Mouse (Mus musculus): Measurements from ENCODE around the gene Gcnt2.
A peak's percentile ranks its signal among the peaks of the same experiment; 100 is the strongest.
"Not testable (repeated sequence)": the region's sequence is repeated elsewhere in the genome, so short reads cannot be mapped to it uniquely, and the experiment has no call there.

Gcnt2 gene

GRCm38 (mm10) chr13:40931871-40932270 is 72.3 kb downstream of the Gcnt2 start:
- DNase-seq (ENCODE audit: low read depth, low spot score); H3K27me3 ChIP-seq (ENCODE audit: control insufficient read depth, insufficient read depth, low read length, poor library complexity, severe bottlenecking); H3K36me3 ChIP-seq (ENCODE audit: control insufficient read depth, insufficient read depth, low read length, poor library complexity, severe bottlenecking): not testable (repeated sequence)

- H3K36me3 ChIP-seq (ENCODE audit: control insufficient read depth, insufficient read depth, low read length, poor library complexity, severe bottlenecking): no peaks in the 10 kb centered on the region
- no peaks in the 10 kb centered on the region for H3K27me3 ChIP-seq (ENCODE audit: control insufficient read depth, insufficient read depth, low read length, poor library complexity, severe bottlenecking)
- DNase-seq (ENCODE audit: low read depth, low spot score): no peak
Measured at GRCm38 (mm10) chr13:40932573-40932972, 73.0 kb downstream of the Gcnt2 start.

- DNase-seq (ENCODE audit: low read depth, low spot score): no peak
- no peaks in the 10 kb centered on the region for H3K36me3 ChIP-seq (ENCODE audit: control insufficient read depth, insufficient read depth, low read length, poor library complexity, severe bottlenecking)
Measured at GRCm38 (mm10) chr13:40934341-40934740, 74.8 kb downstream of the Gcnt2 start.

GRCm38 (mm10) chr13:40937586-40937985 is 78.0 kb downstream of the Gcnt2 start:
- Histone ChIP-seq H3K27me3 (ENCODE audit: control insufficient read depth, insufficient read depth, low read length, poor library complexity, severe bottlenecking) (no peaks in the 10 kb centered on the region), H3K36me3 (ENCODE audit: control insufficient read depth, insufficient read depth, low read length, poor library complexity, severe bottlenecking) (no peaks in the 10 kb centered on the region)
- no peak for DNase-seq (ENCODE audit: low read depth, low spot score)

More at GRCm38 (mm10) chr13:40934341-40934740, 74.8 kb downstream of the Gcnt2 start:
- no peaks in the 10 kb centered on the region for H3K27me3 ChIP-seq (ENCODE audit: control insufficient read depth, insufficient read depth, low read length, poor library complexity, severe bottlenecking)

- Histone ChIP-seq H3K27me3 (ENCODE audit: control insufficient read depth, insufficient read depth, low read length, poor library complexity, severe bottlenecking) (no peaks in the 10 kb centered on the region), H3K36me3 (ENCODE audit: control insufficient read depth, insufficient read depth, low read length, poor library complexity, severe bottlenecking) (no peaks in the 10 kb centered on the region)
- no peak for DNase-seq (ENCODE audit: low read depth, low spot score)
Measured at GRCm38 (mm10) chr13:40938485-40939357, 79.2 kb downstream of the Gcnt2 start.

- H3K27me3 ChIP-seq (ENCODE audit: control insufficient read depth, insufficient read depth, low read length, poor library complexity, severe bottlenecking): no peaks in the 10 kb centered on the region
- no peaks in the 10 kb centered on the region for H3K36me3 ChIP-seq (ENCODE audit: control insufficient read depth, insufficient read depth, low read length, poor library complexity, severe bottlenecking)
- no peak for DNase-seq (ENCODE audit: low read depth, low spot score)
Measured at GRCm38 (mm10) chr13:40943066-40943465, 83.5 kb downstream of the Gcnt2 start.

GRCm38 (mm10) chr13:40943936-40944335 is 84.4 kb downstream of the Gcnt2 start:
- no peak for DNase-seq (ENCODE audit: low read depth, low spot score)
- no peaks in the 10 kb centered on the region for H3K27me3 ChIP-seq (ENCODE audit: control insufficient read depth, insufficient read depth, low read length, poor library complexity, severe bottlenecking)
- no peaks in the 10 kb centered on the region for H3K36me3 ChIP-seq (ENCODE audit: control insufficient read depth, insufficient read depth, low read length, poor library complexity, severe bottlenecking)

GRCm38 (mm10) chr13:40944346-40944745 is 84.8 kb downstream of the Gcnt2 start:
- no peaks in the 10 kb centered on the region for H3K27me3 ChIP-seq (ENCODE audit: control insufficient read depth, insufficient read depth, low read length, poor library complexity, severe bottlenecking)
- DNase-seq (ENCODE audit: low read depth, low spot score): no peak
- H3K36me3 ChIP-seq (ENCODE audit: control insufficient read depth, insufficient read depth, low read length, poor library complexity, severe bottlenecking): no peaks in the 10 kb centered on the region

- no peak for DNase-seq (ENCODE audit: low read depth, low spot score)
- Histone ChIP-seq H3K27me3 (ENCODE audit: control insufficient read depth, insufficient read depth, low read length, poor library complexity, severe bottlenecking) (no peaks in the 10 kb centered on the region), H3K36me3 (ENCODE audit: control insufficient read depth, insufficient read depth, low read length, poor library complexity, severe bottlenecking) (no peaks in the 10 kb centered on the region)
Measured at GRCm38 (mm10) chr13:40946513-40946912, 87.0 kb downstream of the Gcnt2 start.

- H3K36me3 ChIP-seq (ENCODE audit: control insufficient read depth, insufficient read depth, low read length, poor library complexity, severe bottlenecking): no peaks in the 10 kb centered on the region
- DNase-seq (ENCODE audit: low read depth, low spot score): no peak
- no peaks in the 10 kb centered on the region for H3K27me3 ChIP-seq (ENCODE audit: control insufficient read depth, insufficient read depth, low read length, poor library complexity, severe bottlenecking)
Measured at GRCm38 (mm10) chr13:40947538-40948205, 88.1 kb downstream of the Gcnt2 start.

- Histone ChIP-seq H3K27me3 (ENCODE audit: control insufficient read depth, insufficient read depth, low read length, poor library complexity, severe bottlenecking) (no peaks in the 10 kb centered on the region), H3K36me3 (ENCODE audit: control insufficient read depth, insufficient read depth, low read length, poor library complexity, severe bottlenecking) (no peaks in the 10 kb centered on the region)
- DNase-seq (ENCODE audit: low read depth, low spot score): no peak
Measured at GRCm38 (mm10) chr13:40951386-40951976, 91.9 kb downstream of the Gcnt2 start.

- no peak for DNase-seq (ENCODE audit: low read depth, low spot score)
- Histone ChIP-seq H3K27me3 (ENCODE audit: control insufficient read depth, insufficient read depth, low read length, poor library complexity, severe bottlenecking) (no peaks in the 10 kb centered on the region), H3K36me3 (ENCODE audit: control insufficient read depth, insufficient read depth, low read length, poor library complexity, severe bottlenecking) (no peaks in the 10 kb centered on the region)
Measured at GRCm38 (mm10) chr13:40953231-40953630, 93.7 kb downstream of the Gcnt2 start.

- no peaks in the 10 kb centered on the region for H3K36me3 ChIP-seq (ENCODE audit: control insufficient read depth, insufficient read depth, low read length, poor library complexity, severe bottlenecking)
- no peak for DNase-seq (ENCODE audit: low read depth, low spot score)
- no peaks in the 10 kb centered on the region for H3K27me3 ChIP-seq (ENCODE audit: control insufficient read depth, insufficient read depth, low read length, poor library complexity, severe bottlenecking)
Measured at GRCm38 (mm10) chr13:40955773-40956172, 96.2 kb downstream of the Gcnt2 start.

GRCm38 (mm10) chr13:40967609-40968008 is 108.1 kb downstream of the Gcnt2 start:
- Histone ChIP-seq H3K27me3 (ENCODE audit: control insufficient read depth, insufficient read depth, low read length, poor library complexity, severe bottlenecking) (no peaks in the 10 kb centered on the region), H3K36me3 (ENCODE audit: control insufficient read depth, insufficient read depth, low read length, poor library complexity, severe bottlenecking) (no peaks in the 10 kb centered on the region)
- DNase-seq (ENCODE audit: low read depth, low spot score): no peak

GRCm38 (mm10) chr13:40968564-40968963 is 109.0 kb downstream of the Gcnt2 start:
- Histone ChIP-seq H3K27me3 (ENCODE audit: control insufficient read depth, insufficient read depth, low read length, poor library complexity, severe bottlenecking) (no peaks in the 10 kb centered on the region), H3K36me3 (ENCODE audit: control insufficient read depth, insufficient read depth, low read length, poor library complexity, severe bottlenecking) (no peaks in the 10 kb centered on the region)
- DNase-seq (ENCODE audit: low read depth, low spot score): peak; percentile 2
